Mouse (Mus musculus) erythroblast, embryonic 14.5 days (primary cell): ENCODE results near the gene Aipl1.

Source experiments
- GATA1 ChIP-seq: IDR thresholded peaks from 2 replicates; pipeline ENCODE4 v1.6.1; 2012; ENCODE audit warnings: low read length, inconsistent platforms, mixed read lengths
- TAL1 ChIP-seq: IDR thresholded peaks from 3 replicates; pipeline ENCODE4 v1.6.1; 2012; ENCODE audit warnings: low read length, inconsistent platforms, mixed read lengths

- TF ChIP-seq GATA1 (no peak), TAL1 (no peak)
These were observed 49.1 kb upstream of the Aipl1 start for GRCm38 (mm10) chr11:72086251-72087046.
